Mouse (Mus musculus) bone marrow, adult 2 months (tissue): ENCODE data around the gene Lgr5.

ENCODE experiments used
- CTCF ChIP-seq: fragments of 200-500 bp; IDR thresholded peaks from 2 replicates; pipeline ENCODE4 v1.5.1; 2011; ENCODE audit warnings: low read length, control low read depth; ENCODE audit not compliant: control insufficient read depth, insufficient read depth
- POLR2A ChIP-seq: fragments of 200-500 bp; IDR thresholded peaks from 2 replicates; pipeline ENCODE4 v1.6.1; 2011; ENCODE audit warnings: low read depth, mild to moderate bottlenecking, control low read depth, low read length, borderline replicate concordance; ENCODE audit not compliant: control insufficient read depth

- no peak for TF ChIP-seq POLR2A
- TF ChIP-seq CTCF, result no peak
These were observed 44.7 kb downstream of the Lgr5 start for GRCm38 (mm10) chr10:115542917-115543316.
